Mouse (Mus musculus): ENCODE measurements at regions not wholly inside any gene's neighbourhood (a gene's known extent, or its start where the extent isn't known, plus 50 kb on each side); places are given as distances from the start of the nearest gene placed in this dataset.

DNA sequence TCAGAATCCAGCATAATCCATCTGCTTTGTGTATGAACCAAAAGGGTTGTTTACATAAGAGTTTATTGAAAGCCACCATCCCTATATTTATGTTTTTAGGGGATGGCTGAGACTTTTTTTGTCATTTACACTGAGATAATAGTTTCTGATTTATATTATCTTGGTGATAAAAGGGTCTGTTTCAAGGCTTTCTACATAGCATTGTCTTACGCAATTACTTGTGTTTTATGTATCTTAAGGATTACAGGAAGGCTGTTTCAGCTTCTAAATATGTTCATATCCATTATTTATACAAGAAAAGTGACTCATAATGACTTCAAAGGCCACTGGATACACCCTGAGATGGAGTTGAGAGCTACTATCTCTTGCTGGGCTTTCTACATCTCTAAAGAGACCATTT lies 399.3 kb upstream of the Akr1e1 start:
- Histone ChIP-seq H3K4me1 (ENCODE audit: control insufficient read depth, insufficient read depth, low read length) (no peaks in the 10 kb centered on the region), H3K4me2 (ENCODE audit: low read length) (no peak overlapping the region), H3K9ac (ENCODE audit: low read depth, low read length) (no peak overlapping the region), H3K36me3 (ENCODE audit: control insufficient read depth, insufficient read depth, low read length) (no peaks in the 10 kb centered on the region), H3K27ac (ENCODE audit: low read length) (no peak overlapping the region), H3K9me3 (replicated peaks; ENCODE audit: control insufficient read depth, low read length, poor library complexity, severe bottlenecking) (no peaks in the 10 kb centered on the region), H3K27me3 (ENCODE audit: control insufficient read depth, insufficient read depth, low read depth, low read length) (no peaks in the 10 kb centered on the region), H3K4me3 (ENCODE audit: low read depth, low read length) (no peak overlapping the region)
- 95% methylated on average over 1 of the region's 1 CpGs for WGBS
- no peak for ATAC-seq

DNA sequence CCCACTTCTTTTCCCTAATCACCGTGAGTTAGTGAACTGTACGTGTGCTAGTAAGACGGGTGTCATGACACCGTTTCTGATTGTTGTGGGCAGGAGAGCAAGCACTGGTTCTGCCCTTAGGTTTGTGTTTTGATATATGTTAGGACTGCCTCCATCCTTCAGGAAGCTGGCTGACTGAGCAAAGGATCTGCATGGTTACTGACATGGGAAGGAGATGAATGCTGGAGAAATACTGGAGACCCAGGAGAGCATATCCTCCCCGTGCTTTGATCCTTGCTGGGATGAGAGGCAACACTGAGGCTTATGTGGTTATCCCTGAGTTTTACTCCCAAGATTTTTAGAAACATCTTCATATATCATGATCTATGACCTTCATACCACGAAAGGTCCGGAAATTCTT lies 413.5 kb upstream of the Akr1e1 start:
- Histone ChIP-seq H3K27me3 (ENCODE audit: control insufficient read depth, insufficient read depth, low read depth, low read length) (no peaks in the 10 kb centered on the region), H3K36me3 (ENCODE audit: control insufficient read depth, insufficient read depth, low read length) (no peaks in the 10 kb centered on the region), H3K9me3 (replicated peaks; ENCODE audit: control insufficient read depth, low read length, poor library complexity, severe bottlenecking) (no peaks in the 10 kb centered on the region), H3K9ac (ENCODE audit: low read depth, low read length) (no peak overlapping the region), H3K4me3 (ENCODE audit: low read depth, low read length) (no peak overlapping the region), H3K27ac (ENCODE audit: low read length) (no peak overlapping the region), H3K4me2 (ENCODE audit: low read length) (no peak overlapping the region), H3K4me1 (ENCODE audit: control insufficient read depth, insufficient read depth, low read length) (no peaks in the 10 kb centered on the region)
- 86% methylated on average over 7 of the region's 7 CpGs for WGBS
- ATAC-seq: no peak

DNA sequence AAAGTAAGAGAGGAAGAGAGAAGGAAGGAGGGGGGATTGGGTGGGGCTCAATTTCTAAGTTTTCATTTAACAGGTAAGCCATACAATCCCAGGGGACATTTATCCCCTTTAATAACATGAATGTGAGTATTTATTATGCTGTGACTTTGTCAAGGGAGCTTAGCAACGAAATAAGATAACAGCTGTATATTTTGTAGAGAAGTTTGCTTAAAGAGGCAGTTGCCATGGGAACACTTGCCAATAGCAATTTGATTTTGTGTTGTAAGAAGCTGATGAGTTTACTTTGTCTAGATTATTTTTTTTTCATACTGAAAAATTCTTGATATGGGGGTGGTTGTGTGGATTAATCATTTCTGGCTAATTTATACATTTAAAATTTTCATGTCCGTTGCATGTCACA lies 450.9 kb upstream of the Akr1e1 start:
- H3K9me3 ChIP-seq (replicated peaks; ENCODE audit: control insufficient read depth, low read length, poor library complexity, severe bottlenecking): no peaks in the 10 kb centered on the region
- 60% methylated on average over 2 of the region's 2 CpGs for WGBS
- H3K27ac ChIP-seq (ENCODE audit: low read length): no peak overlapping the region
- H3K9ac ChIP-seq (ENCODE audit: low read depth, low read length): no peak overlapping the region
- no peak overlapping the region for H3K4me3 ChIP-seq (ENCODE audit: low read depth, low read length)
- H3K27me3 ChIP-seq (ENCODE audit: control insufficient read depth, insufficient read depth, low read depth, low read length): no peaks in the 10 kb centered on the region
- 0 out of 2 replicates have a peak, but pooled peaks cover 5% of the 10 kb centered on the region for H3K4me1 ChIP-seq (ENCODE audit: control insufficient read depth, insufficient read depth, low read length)
- no peak overlapping the region for H3K4me2 ChIP-seq (ENCODE audit: low read length)
- no peaks in the 10 kb centered on the region for H3K36me3 ChIP-seq (ENCODE audit: control insufficient read depth, insufficient read depth, low read length)
- ATAC-seq: 0 out of 2 replicates have a peak, but pooled peaks have one; percentile 21

DNA sequence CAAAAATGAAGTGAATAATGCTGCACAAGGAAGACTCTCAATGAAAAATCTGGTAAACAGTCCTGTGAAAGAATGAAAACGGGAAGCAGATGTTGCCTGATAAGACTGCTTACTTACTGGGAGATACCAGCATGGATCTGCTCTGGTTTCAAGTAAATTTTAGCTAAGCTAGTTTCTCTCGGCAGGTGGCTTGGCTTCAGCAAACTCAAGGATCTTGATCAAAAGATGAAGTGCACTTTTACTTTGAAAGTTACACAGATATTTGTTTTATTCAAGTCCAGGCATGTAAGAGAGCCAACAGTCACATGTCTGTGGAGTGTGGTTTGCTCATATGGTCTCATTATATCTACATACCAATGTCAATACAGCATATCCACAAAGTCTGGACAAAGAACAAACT lies 451.5 kb upstream of the Akr1e1 start:
- H3K36me3 ChIP-seq (ENCODE audit: control insufficient read depth, insufficient read depth, low read length): no peaks in the 10 kb centered on the region
- no peaks in the 10 kb centered on the region for H3K27me3 ChIP-seq (ENCODE audit: control insufficient read depth, insufficient read depth, low read depth, low read length)
- no peaks in the 10 kb centered on the region for H3K9me3 ChIP-seq (replicated peaks; ENCODE audit: control insufficient read depth, low read length, poor library complexity, severe bottlenecking)
- no peak overlapping the region for H3K4me2 ChIP-seq (ENCODE audit: low read length)
- 78% methylated on average over 2 of the region's 2 CpGs for WGBS
- no peak overlapping the region for H3K4me3 ChIP-seq (ENCODE audit: low read depth, low read length)
- H3K9ac ChIP-seq (ENCODE audit: low read depth, low read length): no peak overlapping the region
- H3K4me1 ChIP-seq (ENCODE audit: control insufficient read depth, insufficient read depth, low read length): 0 out of 2 replicates have a peak, but pooled peaks cover 5% of the 10 kb centered on the region
- H3K27ac ChIP-seq (ENCODE audit: low read length): no peak overlapping the region
- ATAC-seq: no peak

DNA sequence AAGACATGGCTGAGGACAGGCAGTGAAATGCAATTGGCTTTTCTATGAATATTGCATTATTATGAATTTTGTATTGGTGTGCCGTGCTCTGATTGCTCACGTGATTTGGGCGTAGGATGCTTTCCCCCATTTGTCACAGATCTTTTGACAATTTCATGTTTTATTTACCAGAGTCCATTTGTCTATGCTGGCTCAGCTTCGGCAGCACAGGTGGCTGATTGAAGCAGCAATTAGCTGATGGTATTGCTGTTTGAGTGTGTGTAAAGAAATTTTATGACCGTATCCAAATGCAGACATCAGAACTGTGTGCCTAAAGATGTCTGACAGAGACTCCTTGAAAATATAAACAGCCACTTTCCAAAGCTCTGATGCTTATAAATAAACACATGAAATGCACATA lies 498.5 kb upstream of the Akr1e1 start:
- Histone ChIP-seq H3K27ac (ENCODE audit: low read length) (peak overlapping the region; percentile 33; the same call in 1 of the 2 replicates), H3K4me1 (ENCODE audit: control insufficient read depth, insufficient read depth, low read length) (no peaks in the 10 kb centered on the region; the same call in 1 of the 2 replicates), H3K4me2 (ENCODE audit: low read length) (no peak overlapping the region), H3K36me3 (ENCODE audit: control insufficient read depth, insufficient read depth, low read length) (no peaks in the 10 kb centered on the region), H3K9ac (ENCODE audit: low read depth, low read length) (no peak overlapping the region), H3K4me3 (ENCODE audit: low read depth, low read length) (no peak overlapping the region), H3K27me3 (ENCODE audit: control insufficient read depth, insufficient read depth, low read depth, low read length) (no peaks in the 10 kb centered on the region), H3K9me3 (replicated peaks; ENCODE audit: control insufficient read depth, low read length, poor library complexity, severe bottlenecking) (no peaks in the 10 kb centered on the region)
- WGBS: 70% methylated on average over 5 of the region's 5 CpGs
- ATAC-seq: 0 out of 2 replicates have a peak, but pooled peaks have one; percentile 42

DNA sequence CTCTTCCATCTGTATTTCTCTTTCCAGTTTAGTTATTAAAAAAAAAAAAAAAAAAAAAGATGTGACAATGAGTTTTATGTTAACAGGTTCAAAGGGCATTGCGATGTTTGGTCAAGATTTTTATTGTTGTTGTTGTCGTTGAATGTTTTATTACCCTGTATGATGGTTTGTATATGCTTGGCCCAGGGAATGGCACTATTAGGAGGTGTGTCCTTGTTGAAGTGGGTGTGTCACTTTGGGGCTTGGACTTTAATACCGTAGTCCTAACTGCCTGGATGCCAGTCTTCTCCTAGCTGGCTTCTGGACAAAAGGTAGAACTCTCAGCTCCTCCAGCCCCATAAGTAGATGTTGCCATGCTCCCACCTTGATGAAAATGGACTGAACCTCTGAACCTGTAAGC lies 545.9 kb upstream of the Akr1e1 start:
- WGBS: 96% methylated on average over 3 of the region's 3 CpGs
- H3K27ac ChIP-seq (ENCODE audit: low read length): no peak overlapping the region
- no peaks in the 10 kb centered on the region for H3K36me3 ChIP-seq (ENCODE audit: control insufficient read depth, insufficient read depth, low read length)
- no peaks in the 10 kb centered on the region for H3K27me3 ChIP-seq (ENCODE audit: control insufficient read depth, insufficient read depth, low read depth, low read length)
- H3K4me2 ChIP-seq (ENCODE audit: low read length): no peak overlapping the region
- H3K4me3 ChIP-seq (ENCODE audit: low read depth, low read length): no peak overlapping the region
- H3K9me3 ChIP-seq (replicated peaks; ENCODE audit: control insufficient read depth, low read length, poor library complexity, severe bottlenecking): no peaks in the 10 kb centered on the region
- ATAC-seq: no peak
- no peak overlapping the region for H3K9ac ChIP-seq (ENCODE audit: low read depth, low read length)
- no peaks in the 10 kb centered on the region for H3K4me1 ChIP-seq (ENCODE audit: control insufficient read depth, insufficient read depth, low read length)

DNA sequence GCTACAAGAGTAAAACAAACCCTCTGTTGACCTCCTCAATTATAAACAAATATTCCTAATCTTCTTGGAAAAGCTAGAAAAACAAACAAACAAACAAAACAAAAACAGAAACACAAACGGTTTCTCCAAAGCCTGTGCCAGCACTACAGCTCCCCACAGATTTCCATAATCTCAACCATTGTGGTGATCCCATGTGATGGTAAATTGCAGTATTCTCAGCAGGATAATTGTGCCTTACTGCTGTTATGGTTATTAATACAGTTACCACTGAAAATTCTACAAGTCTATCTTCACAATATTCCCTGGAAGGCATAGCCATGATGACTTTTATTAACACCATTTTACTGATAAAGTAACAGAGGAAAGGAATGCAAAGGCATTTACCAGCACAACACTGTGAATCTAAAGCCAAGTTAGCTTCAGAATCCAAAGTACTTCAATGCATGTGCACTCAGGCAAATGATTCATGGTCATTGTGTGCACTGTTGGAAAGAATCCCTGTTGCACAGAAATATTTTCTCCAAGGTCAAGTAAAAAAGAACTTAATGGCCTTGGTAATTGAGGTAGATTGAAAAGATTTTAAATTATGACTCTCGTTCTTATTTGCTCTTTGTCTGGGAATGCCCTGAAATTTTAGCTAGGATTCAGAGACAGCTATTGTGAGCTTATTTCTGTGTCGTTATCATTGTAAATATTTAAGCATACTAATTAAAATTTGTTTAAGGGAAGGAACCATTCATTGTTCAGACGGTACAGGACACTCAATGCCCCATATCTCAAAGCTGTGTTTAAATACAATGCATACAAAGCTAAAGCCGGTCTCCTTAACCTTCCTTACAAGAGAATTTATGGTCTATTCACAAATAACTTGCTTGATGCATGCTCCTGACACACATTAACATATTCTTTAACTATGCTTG lies 551.1 kb upstream of the Akr1e1 start:
- Histone ChIP-seq H3K9ac (ENCODE audit: low read depth, low read length) (no peak overlapping the region), H3K27me3 (ENCODE audit: control insufficient read depth, insufficient read depth, low read depth, low read length) (no peaks in the 10 kb centered on the region), H3K4me2 (ENCODE audit: low read length) (no peak overlapping the region), H3K36me3 (ENCODE audit: control insufficient read depth, insufficient read depth, low read length) (no peaks in the 10 kb centered on the region), H3K4me3 (ENCODE audit: low read depth, low read length) (no peak overlapping the region), H3K27ac (ENCODE audit: low read length) (no peak overlapping the region), H3K4me1 (ENCODE audit: control insufficient read depth, insufficient read depth, low read length) (no peaks in the 10 kb centered on the region), H3K9me3 (replicated peaks; ENCODE audit: control insufficient read depth, low read length, poor library complexity, severe bottlenecking) (no peaks in the 10 kb centered on the region)
- ATAC-seq: no peak
- WGBS: 46% methylated on average over 5 of the region's 5 CpGs

DNA sequence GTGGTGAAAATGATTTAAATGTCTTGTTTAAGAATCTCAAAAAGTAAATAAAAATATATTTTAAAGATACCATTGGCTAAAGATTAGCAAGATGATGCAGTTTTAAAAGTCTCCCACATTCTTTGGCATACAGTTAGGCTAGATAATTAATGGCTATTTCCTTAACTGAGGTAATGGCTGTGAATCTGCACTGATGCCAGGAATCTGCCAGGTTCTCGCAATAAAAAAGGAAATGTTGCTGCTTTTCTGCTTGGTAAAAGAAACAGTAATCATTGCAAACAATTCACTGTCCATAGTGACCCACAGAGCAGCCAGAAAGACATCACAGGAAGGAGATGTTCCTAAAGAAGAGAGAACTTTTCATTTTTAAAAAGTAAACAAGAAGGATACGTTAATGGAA lies 557.7 kb upstream of the Akr1e1 start:
- WGBS: 93% methylated on average over 2 of the region's 2 CpGs

DNA sequence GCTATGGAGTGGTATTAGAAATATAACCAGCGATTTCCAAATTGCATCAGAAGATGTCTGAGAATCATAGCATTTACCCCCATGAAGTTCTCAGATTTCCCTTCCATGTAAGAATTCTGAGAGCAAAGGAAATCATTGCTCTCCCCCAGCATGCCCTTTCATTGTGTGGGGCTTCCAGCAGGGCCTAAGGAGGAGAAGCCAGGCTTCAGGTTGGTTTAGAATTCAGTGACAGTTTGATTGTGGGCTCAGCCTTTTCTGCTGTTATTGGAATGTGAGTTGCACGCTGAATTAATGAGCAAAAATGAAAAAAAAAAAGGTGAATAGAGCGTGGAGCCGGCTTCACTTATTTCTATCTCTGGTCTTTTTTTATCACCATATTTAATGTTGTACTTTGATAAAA lies 570.0 kb upstream of the Akr1e1 start:
- ATAC-seq: peak; percentile 68; the same call in 1 of the 2 replicates
- Histone ChIP-seq H3K27ac (ENCODE audit: low read length) (peak overlapping the region; percentile 59), H3K27me3 (ENCODE audit: control insufficient read depth, insufficient read depth, low read depth, low read length) (no peaks in the 10 kb centered on the region), H3K4me1 (ENCODE audit: control insufficient read depth, insufficient read depth, low read length) (0 out of 2 replicates have a peak, but pooled peaks cover 2% of the 10 kb centered on the region), H3K36me3 (ENCODE audit: control insufficient read depth, insufficient read depth, low read length) (no peaks in the 10 kb centered on the region), H3K4me2 (ENCODE audit: low read length) (no peak overlapping the region), H3K9me3 (replicated peaks; ENCODE audit: control insufficient read depth, low read length, poor library complexity, severe bottlenecking) (no peaks in the 10 kb centered on the region), H3K9ac (ENCODE audit: low read depth, low read length) (no peak overlapping the region), H3K4me3 (ENCODE audit: low read depth, low read length) (no peak overlapping the region)
- WGBS: 29% methylated on average over 4 of the region's 4 CpGs

More for the DNA sequence above, 557.7 kb upstream of the Akr1e1 start:
- ATAC-seq: no peak
- H3K4me2 ChIP-seq (ENCODE audit: low read length): no peak overlapping the region
- no peaks in the 10 kb centered on the region for H3K27me3 ChIP-seq (ENCODE audit: control insufficient read depth, insufficient read depth, low read depth, low read length)
- H3K9me3 ChIP-seq (replicated peaks; ENCODE audit: control insufficient read depth, low read length, poor library complexity, severe bottlenecking): no peaks in the 10 kb centered on the region
- no peak overlapping the region for H3K4me3 ChIP-seq (ENCODE audit: low read depth, low read length)
- H3K9ac ChIP-seq (ENCODE audit: low read depth, low read length): no peak overlapping the region
- no peaks in the 10 kb centered on the region for H3K4me1 ChIP-seq (ENCODE audit: control insufficient read depth, insufficient read depth, low read length)
- H3K36me3 ChIP-seq (ENCODE audit: control insufficient read depth, insufficient read depth, low read length): no peaks in the 10 kb centered on the region
- H3K27ac ChIP-seq (ENCODE audit: low read length): no peak overlapping the region

Data from midbrain, embryonic 16.5 days (tissue).